Mouse (Mus musculus) bone marrow macrophage, adult 2 months (primary cell): Measurements from ENCODE around the gene Tcap. TPM values are rescaled to one million over a fixed set of nuclear protein-coding genes. Genes with fewer than 3 reads are reported as not detected.

Experiments used
- H3K27ac ChIP-seq: 2 replicates; pipeline ENCODE4 v1.5.1; 2012; ENCODE audit warnings: low read depth, low read length; ENCODE audit not compliant: insufficient read depth
- H3K4me1 ChIP-seq: 2 replicates; pipeline ENCODE4 v1.6.1; 2012; ENCODE audit warnings: low read length; ENCODE audit not compliant: control insufficient read depth, insufficient read depth
- H3K4me3 ChIP-seq: 2 replicates; pipeline ENCODE4 v1.5.1; 2012; ENCODE audit warnings: mild to moderate bottlenecking, low read length, moderate library complexity; ENCODE audit not compliant: insufficient read depth
- CTCF ChIP-seq: IDR thresholded peaks from 2 replicates; pipeline ENCODE4 v1.5.1; 2012; ENCODE audit warnings: low read depth, mild to moderate bottlenecking, low read length, moderate library complexity
- POLR2A ChIP-seq: IDR thresholded peaks from 2 replicates; pipeline ENCODE4 v1.6.1; 2012; ENCODE audit warnings: mild to moderate bottlenecking, low read depth, low read length, borderline replicate concordance
- polyA plus RNA-seq: library from polyadenylated mRNA; stranded (reverse); fragments of >200 nt; gene quantifications from 2 replicates; pipeline ENCODE4 v1.2.4, GENCODE M21; 2012; ENCODE audit not compliant: missing spikeins, insufficient read depth, insufficient read length

Tcap gene
- polyA plus RNA-seq, 1 experiment = not detected

- no peak overlapping the region for H3K27ac ChIP-seq
- no peak for TF ChIP-seq CTCF
- TF ChIP-seq POLR2A = no peak
- H3K4me3 ChIP-seq = no peak overlapping the region
- H3K4me1 ChIP-seq = no peaks in the 10 kb centered on the region
Observed at GRCm38 (mm10) chr11:98428436-98428835, 44.8 kb downstream of the Tcap start.

- no peak overlapping the region for H3K4me3 ChIP-seq
- no peak overlapping the region for H3K27ac ChIP-seq
- H3K4me1 ChIP-seq = no peaks in the 10 kb centered on the region
- TF ChIP-seq POLR2A (no peak), CTCF (no peak)
Observed at GRCm38 (mm10) chr11:98431743-98432502, 48.3 kb downstream of the Tcap start.

Other genes starting within 250 kb of the Tcap start
- 50.6 and 54.7 TPM in 2 replicates for gene Fbxl20, start 233.4 kb upstream of the Tcap start, polyA plus RNA-seq
- gene Med1, start 190.5 kb upstream of the Tcap start, polyA plus RNA-seq = 32.5 and 32.7 TPM in 2 replicates
- gene Cdk12, start 180.8 kb upstream of the Tcap start, polyA plus RNA-seq = 26.5 and 29.6 TPM in 2 replicates
- not detected in 2 replicates for gene Neurod2, start 54.2 kb upstream of the Tcap start, polyA plus RNA-seq
- gene Ppp1r1b, start 35.4 kb upstream of the Tcap start, polyA plus RNA-seq = not detected in 2 replicates
- gene Stard3, start 25.4 kb upstream of the Tcap start, polyA plus RNA-seq = 62.3 and 63.7 TPM in 2 replicates
- not detected in 2 replicates for gene Pnmt, start 2.6 kb downstream of the Tcap start, polyA plus RNA-seq
- 4.6 and 6.4 TPM in 2 replicates for gene Pgap3, start 16.7 kb downstream of the Tcap start, polyA plus RNA-seq
- 0.17 TPM in 1 of 2 replicates, not detected in the other for gene Erbb2, start 28.7 kb downstream of the Tcap start, polyA plus RNA-seq
- 84.8 and 92.4 TPM in 2 replicates for gene Mien1, start 55.2 kb downstream of the Tcap start, polyA plus RNA-seq
- not detected in 2 replicates for gene Grb7, start 62.6 kb downstream of the Tcap start, polyA plus RNA-seq
- gene Ikzf3, start 162.2 kb downstream of the Tcap start, polyA plus RNA-seq = not detected in 2 replicates
- gene Zpbp2, start 167.3 kb downstream of the Tcap start, polyA plus RNA-seq = not detected in 2 replicates
- gene Ormdl3, start 203.6 kb downstream of the Tcap start, polyA plus RNA-seq = 17.1 and 18.5 TPM in 2 replicates
- gene Lrrc3c, start 214.5 kb downstream of the Tcap start, polyA plus RNA-seq = not detected in 2 replicates
- gene Gm12355, start 241.8 kb downstream of the Tcap start, polyA plus RNA-seq = 9.6 and 15.5 TPM in 2 replicates
- not detected in 2 replicates for gene Gsdma3, start 242.5 kb downstream of the Tcap start, polyA plus RNA-seq